In the genomic region with DNA sequence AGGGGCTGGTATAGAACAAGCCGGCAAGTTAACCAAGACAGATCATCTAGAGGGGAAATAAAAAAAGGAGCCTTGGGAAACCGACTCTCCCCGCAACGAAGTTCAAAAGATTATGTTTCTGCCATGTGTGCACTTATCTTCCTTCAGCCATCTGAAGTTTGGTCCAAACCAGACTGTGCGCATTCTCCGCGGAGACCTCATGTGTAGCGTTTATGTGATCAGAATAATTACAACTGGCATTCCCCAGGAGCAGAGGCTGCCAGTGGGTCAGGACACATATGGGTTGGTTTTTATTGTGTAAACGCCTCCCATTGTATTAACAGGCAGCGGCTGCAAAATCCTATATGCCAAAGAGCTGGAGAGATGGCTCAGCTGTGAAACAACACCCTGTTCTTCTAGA, we compare ENCODE assay signal across 15 mouse cellular contexts. TPM values are rescaled to one million over a fixed set of nuclear protein-coding genes. Genes with fewer than 3 reads are reported as not detected.
DNase-seq lines count a peak whose midpoint lies in the region; ATAC-seq and TF ChIP-seq lines count a peak whose summit lies in the region.
"Not testable (repeated sequence)": the region's sequence is repeated elsewhere in the genome, so short reads cannot be mapped to it uniquely, and the experiment has no call there.
"Had no signal": no experiment of that assay in that cellular context is flagged by ENCODE, and none has a peak within 500 bp of the region (broad histone marks: within the 10 kb centered on the region; RNA-seq: fewer than 3 reads in every experiment).

No protein-coding gene starts in this region.

- peak overlapping the region; percentile 83; the same call in 1 of the 2 replicates for H3K4me2 ChIP-seq in embryonic facial prominence, embryonic 15.5 days (replicated peaks)
- not testable (repeated sequence) for H3K4me2 ChIP-seq in hindbrain, embryonic 11.5 days (replicated peaks; ENCODE audit: low read depth, low read length); hindbrain, postnatal 0 days (ENCODE audit: low read depth, low read length); neural tube, embryonic 14.5 days (ENCODE audit: low read depth, low read length)
- H3K4me2 ChIP-seq in midbrain, embryonic 16.5 days (ENCODE audit: low read length): peak overlapping the region; percentile 9; the same call in 1 of the 2 replicates

- not testable (repeated sequence) for H3K27ac ChIP-seq in embryonic facial prominence, embryonic 15.5 days (replicated peaks); hindbrain, embryonic 11.5 days (ENCODE audit: low read depth, low read length); hindbrain, postnatal 0 days; midbrain, embryonic 16.5 days (ENCODE audit: low read length); neural tube, embryonic 14.5 days (ENCODE audit: low read depth, low read length)

- not testable (repeated sequence) for TF ChIP-seq CTCF in hindbrain, postnatal 0 days (IDR thresholded peaks at IDR 0.05; ENCODE audit: low read depth)

- H3K27me3 ChIP-seq in embryonic facial prominence, embryonic 15.5 days: peaks cover 11% of the 10 kb centered on the region; the same call in 1 of the 2 replicates
- not testable (repeated sequence) for H3K27me3 ChIP-seq in hindbrain, embryonic 11.5 days (ENCODE audit: control insufficient read depth, insufficient read depth, low read length); hindbrain, postnatal 0 days (ENCODE audit: insufficient read depth, low read length); midbrain, embryonic 16.5 days (ENCODE audit: control insufficient read depth, insufficient read depth, low read depth, low read length); neural tube, embryonic 14.5 days (ENCODE audit: control insufficient read depth, insufficient read depth, low read length)

- not testable (repeated sequence) for ATAC-seq in embryonic facial prominence, embryonic 15.5 days (ENCODE audit: insufficient number of reproducible peaks, low FRiP score, low TSS enrichment, low read depth); hindbrain, postnatal 0 days; midbrain, embryonic 16.5 days
- ATAC-seq in hindbrain, embryonic 11.5 days (ENCODE audit: low FRiP score): peak; percentile 69
- ATAC-seq in neural tube, embryonic 14.5 days (ENCODE audit: low read depth): peak; percentile 50

- peak; percentile 47 for DNase-seq in embryo, embryonic 11 days
- peak; percentile 47 for DNase-seq in hindbrain, embryonic 11.5 days (ENCODE audit: low spot score)
- DNase-seq in hindbrain, postnatal 0 days (ENCODE audit: low spot score): peak; percentile 20
- DNase-seq in mesoderm, embryonic 11.5 days (ENCODE audit: low read depth, low spot score): peak; percentile 23

- WGBS in embryonic facial prominence, embryonic 15.5 days: 23% methylated on average over 10 of the region's 10 CpGs
- 47% methylated on average over 10 of the region's 10 CpGs for WGBS in hindbrain, embryonic 11.5 days
- WGBS in hindbrain, postnatal 0 days: 25% methylated on average over 10 of the region's 10 CpGs
- WGBS in midbrain, embryonic 16.5 days: 18% methylated on average over 10 of the region's 10 CpGs
- WGBS in neural tube, embryonic 14.5 days: 22% methylated on average over 10 of the region's 10 CpGs

- not testable (repeated sequence) for H3K4me3 ChIP-seq in embryonic facial prominence, embryonic 15.5 days (replicated peaks); hindbrain, embryonic 11.5 days (ENCODE audit: low read depth, low read length); hindbrain, postnatal 0 days (ENCODE audit: low read length); midbrain, embryonic 16.5 days (ENCODE audit: low read depth, low read length)
- peak overlapping the region; percentile 35; the same call in 1 of the 2 replicates for H3K4me3 ChIP-seq in neural tube, embryonic 14.5 days (ENCODE audit: low read depth, low read length)

- H3K9me3 ChIP-seq in embryonic facial prominence, embryonic 15.5 days (replicated peaks); hindbrain, embryonic 11.5 days (ENCODE audit: control insufficient read depth, low read length); hindbrain, postnatal 0 days (ENCODE audit: low read length); midbrain, embryonic 16.5 days (replicated peaks; ENCODE audit: control insufficient read depth, low read length, poor library complexity, severe bottlenecking); neural tube, embryonic 14.5 days (ENCODE audit: control insufficient read depth, low read length): not testable (repeated sequence)

- not testable (repeated sequence) for H3K36me3 ChIP-seq in embryonic facial prominence, embryonic 15.5 days; hindbrain, embryonic 11.5 days (ENCODE audit: control insufficient read depth, insufficient read depth, low read length); hindbrain, postnatal 0 days (ENCODE audit: insufficient read depth, low read length); midbrain, embryonic 16.5 days (ENCODE audit: control insufficient read depth, insufficient read depth, low read length); neural tube, embryonic 14.5 days (ENCODE audit: control insufficient read depth, insufficient read depth, low read length)

- not testable (repeated sequence) for H3K4me1 ChIP-seq in embryonic facial prominence, embryonic 15.5 days; hindbrain, embryonic 11.5 days (replicated peaks; ENCODE audit: control insufficient read depth, insufficient read depth, low read length); hindbrain, postnatal 0 days (ENCODE audit: insufficient read depth, low read length); midbrain, embryonic 16.5 days (ENCODE audit: control insufficient read depth, insufficient read depth, low read length); neural tube, embryonic 14.5 days (ENCODE audit: control insufficient read depth, insufficient read depth, low read length)

- not testable (repeated sequence) for H3K9ac ChIP-seq in embryonic facial prominence, embryonic 15.5 days; hindbrain, embryonic 11.5 days (ENCODE audit: low read depth, low read length); hindbrain, postnatal 0 days (replicated peaks; ENCODE audit: low read length); midbrain, embryonic 16.5 days (ENCODE audit: low read depth, low read length); neural tube, embryonic 14.5 days (replicated peaks; ENCODE audit: low read depth, low read length)

RNA-seq across cellular contexts. Expression of gene Zar1, which starts 1.5 kb away (rescaled TPM):
- polyA plus RNA-seq in embryonic facial prominence, embryonic 15.5 days (2015; fragmentation: Nextera tagmentation; extraction: Ambion mirVana): 0.88 and 1.0 TPM in 2 replicates
- polyA plus RNA-seq in hindbrain, embryonic 11.5 days (2014; fragmentation: Nextera tagmentation; extraction: Ambion mirVana): 2.1 and 4.4 TPM in 2 replicates
- total RNA-seq in hindbrain, postnatal 0 days (2014; rRNA removed): 5.2 and 5.4 TPM in 2 replicates
- polyA plus RNA-seq in hindbrain, postnatal 0 days (2015; fragmentation: Nextera tagmentation; extraction: Ambion mirVana): 7.3 and 8.0 TPM in 2 replicates
- polyA plus RNA-seq in midbrain, embryonic 16.5 days (2015; fragmentation: Nextera tagmentation; extraction: Ambion mirVana): 3.0 and 4.9 TPM in 2 replicates
- polyA plus RNA-seq in neural tube, embryonic 14.5 days (2014; fragmentation: Nextera tagmentation; extraction: Ambion mirVana): 5.9 and 6.9 TPM in 2 replicates
- total RNA-seq: gastrocnemius, postnatal 14 days; heart, postnatal 10 days; megakaryocyte, adult 5-6 weeks; MEL had no signal
- polyA plus RNA-seq: C2C12; intestine, postnatal 0 days; liver, embryonic 14.5 days; lung, embryonic 14.5 days had no signal

RNA-seq across cellular contexts. Expression of gene Gm5868, which starts 7.8 kb away (rescaled TPM):
- 0.47 and 0.76 TPM in 2 replicates for polyA plus RNA-seq in embryonic facial prominence, embryonic 15.5 days (2015; fragmentation: Nextera tagmentation; extraction: Ambion mirVana)
- polyA plus RNA-seq in hindbrain, embryonic 11.5 days (2014; fragmentation: Nextera tagmentation; extraction: Ambion mirVana): 5.9 and 6.3 TPM in 2 replicates
- 3.5 and 5.0 TPM in 2 replicates for total RNA-seq in hindbrain, postnatal 0 days (2014; rRNA removed)
- polyA plus RNA-seq in hindbrain, postnatal 0 days (2015; fragmentation: Nextera tagmentation; extraction: Ambion mirVana): 4.6 and 5.7 TPM in 2 replicates
- polyA plus RNA-seq in midbrain, embryonic 16.5 days (2015; fragmentation: Nextera tagmentation; extraction: Ambion mirVana): 5.2 and 10.3 TPM in 2 replicates
- polyA plus RNA-seq in neural tube, embryonic 14.5 days (2014; fragmentation: Nextera tagmentation; extraction: Ambion mirVana): 7.3 TPM in 2 replicates
- total RNA-seq: gastrocnemius, postnatal 14 days; heart, postnatal 10 days; megakaryocyte, adult 5-6 weeks; MEL had no signal
- polyA plus RNA-seq: C2C12; liver, embryonic 14.5 days had no signal

RNA-seq across cellular contexts. Expression of gene Nfxl1, which starts 20.1 kb away (rescaled TPM):
- 16.8 and 19.4 TPM in 2 replicates for polyA plus RNA-seq in embryonic facial prominence, embryonic 15.5 days (2015; fragmentation: Nextera tagmentation; extraction: Ambion mirVana)
- polyA plus RNA-seq in hindbrain, embryonic 11.5 days (2014; fragmentation: Nextera tagmentation; extraction: Ambion mirVana): 23.6 and 26.0 TPM in 2 replicates
- total RNA-seq in hindbrain, postnatal 0 days (2014; rRNA removed): 15.9 and 24.3 TPM in 2 replicates
- 8.7 TPM in 2 replicates for polyA plus RNA-seq in hindbrain, postnatal 0 days (2015; fragmentation: Nextera tagmentation; extraction: Ambion mirVana)
- 11.2 and 13.8 TPM in 2 replicates for polyA plus RNA-seq in midbrain, embryonic 16.5 days (2015; fragmentation: Nextera tagmentation; extraction: Ambion mirVana)
- polyA plus RNA-seq in neural tube, embryonic 14.5 days (2014; fragmentation: Nextera tagmentation; extraction: Ambion mirVana): 18.5 and 23.0 TPM in 2 replicates
